Mouse (Mus musculus): Measurements from ENCODE around the gene Cdyl. TPM values are rescaled to one million over a fixed set of nuclear protein-coding genes. Genes with fewer than 3 reads are reported as not detected.
A peak's percentile ranks its signal among the peaks of the same experiment; 100 is the strongest.

Cdyl gene
- total and polyA plus RNA-seq, 3 experiments: 36.3 to 104 (median 47.9) TPM

GRCm38 (mm10) chr13:35794774-35795173, 135.1 kb downstream of the Cdyl start:
- H3K4me1 ChIP-seq (ENCODE audit: insufficient read depth, low read depth, low read length): peaks cover 88% of the 10 kb centered on the region
- H3K36me3 ChIP-seq (replicated peaks): peaks cover 88% of the 10 kb centered on the region
- ATAC-seq (ENCODE audit: extremely low read depth, insufficient number of reproducible peaks, low FRiP score, poor library complexity, severe bottlenecking) (no peak), DNase-seq (ENCODE audit: low spot score) (no peak)
- no peaks in the 10 kb centered on the region for H3K27me3 ChIP-seq (ENCODE audit: insufficient read depth, low read length)
- H3K4me3 ChIP-seq (ENCODE audit: low read depth, low read length): peak overlapping the region; percentile 33; the same call in 1 of the 2 replicates
- TF ChIP-seq TAL1 (conservative IDR thresholded peaks at IDR 0.05; ENCODE audit: low read depth, low read length) (no peak), GATA1 (IDR thresholded peaks at IDR 0.05; ENCODE audit: borderline replicate concordance, low read length) (no peak), CTCF (IDR thresholded peaks at IDR 0.05; ENCODE audit: low read depth, low read length) (no peak), GATA2 (IDR thresholded peaks at IDR 0.05; ENCODE audit: borderline replicate concordance, low read depth, low read length) (no peak)
- no peaks in the 10 kb centered on the region for H3K9me3 ChIP-seq (replicated peaks)

GRCm38 (mm10) chr13:35795887-35796286, 136.3 kb downstream of the Cdyl start:
- peaks cover 87% of the 10 kb centered on the region for H3K4me1 ChIP-seq (ENCODE audit: insufficient read depth, low read depth, low read length)
- no peak overlapping the region for H3K4me3 ChIP-seq (ENCODE audit: low read depth, low read length)
- TF ChIP-seq GATA1 (IDR thresholded peaks at IDR 0.05; ENCODE audit: borderline replicate concordance, low read length): no peak
- no peak for TF ChIP-seq POLR2AphosphoS5 (IDR thresholded peaks at IDR 0.05; ENCODE audit: insufficient replicate concordance, low read depth, low read length)
- no peak for TF ChIP-seq GATA2 (IDR thresholded peaks at IDR 0.05; ENCODE audit: borderline replicate concordance, low read depth, low read length)
- TF ChIP-seq TAL1 (conservative IDR thresholded peaks at IDR 0.05; ENCODE audit: low read depth, low read length): no peak
- TF ChIP-seq CTCF (IDR thresholded peaks at IDR 0.05; ENCODE audit: low read depth, low read length): no peak
- no peaks in the 10 kb centered on the region for H3K9me3 ChIP-seq (replicated peaks)
- H3K27me3 ChIP-seq (ENCODE audit: insufficient read depth, low read length): no peaks in the 10 kb centered on the region
- ATAC-seq (ENCODE audit: extremely low read depth, insufficient number of reproducible peaks, low FRiP score, poor library complexity, severe bottlenecking) (peak; percentile 68), DNase-seq (ENCODE audit: low spot score) (no peak)
- H3K36me3 ChIP-seq (replicated peaks): peaks cover 86% of the 10 kb centered on the region

- peaks cover 86% of the 10 kb centered on the region for H3K36me3 ChIP-seq (replicated peaks)
- no peaks in the 10 kb centered on the region for H3K9me3 ChIP-seq (replicated peaks)
- H3K27me3 ChIP-seq (ENCODE audit: insufficient read depth, low read length): no peaks in the 10 kb centered on the region
- ATAC-seq (ENCODE audit: extremely low read depth, insufficient number of reproducible peaks, low FRiP score, poor library complexity, severe bottlenecking) (no peak), DNase-seq (ENCODE audit: low spot score) (no peak)
- no peak overlapping the region for H3K4me3 ChIP-seq (ENCODE audit: low read depth, low read length)
- TF ChIP-seq POLR2AphosphoS5 (IDR thresholded peaks at IDR 0.05; ENCODE audit: insufficient replicate concordance, low read depth, low read length) (no peak), CTCF (IDR thresholded peaks at IDR 0.05; ENCODE audit: low read depth, low read length) (no peak), GATA1 (IDR thresholded peaks at IDR 0.05; ENCODE audit: borderline replicate concordance, low read length) (no peak), TAL1 (conservative IDR thresholded peaks at IDR 0.05; ENCODE audit: low read depth, low read length) (no peak), GATA2 (IDR thresholded peaks at IDR 0.05; ENCODE audit: borderline replicate concordance, low read depth, low read length) (no peak)
- peaks cover 89% of the 10 kb centered on the region for H3K4me1 ChIP-seq (ENCODE audit: insufficient read depth, low read depth, low read length)
Observed at GRCm38 (mm10) chr13:35796352-35796751, 136.7 kb downstream of the Cdyl start.

GRCm38 (mm10) chr13:35797811-35798522, 138.3 kb downstream of the Cdyl start:
- no peak for TF ChIP-seq GATA2 (IDR thresholded peaks at IDR 0.05; ENCODE audit: borderline replicate concordance, low read depth, low read length)
- TF ChIP-seq CTCF (IDR thresholded peaks at IDR 0.05; ENCODE audit: low read depth, low read length): no peak
- no peak for TF ChIP-seq GATA1 (IDR thresholded peaks at IDR 0.05; ENCODE audit: borderline replicate concordance, low read length)
- TF ChIP-seq TAL1 (conservative IDR thresholded peaks at IDR 0.05; ENCODE audit: low read depth, low read length): no peak
- TF ChIP-seq POLR2AphosphoS5 (IDR thresholded peaks at IDR 0.05; ENCODE audit: insufficient replicate concordance, low read depth, low read length): no peak
- H3K9me3 ChIP-seq (replicated peaks): no peaks in the 10 kb centered on the region
- DNase-seq (ENCODE audit: low spot score) (no peak), ATAC-seq (ENCODE audit: extremely low read depth, insufficient number of reproducible peaks, low FRiP score, poor library complexity, severe bottlenecking) (no peak)
- peaks cover 80% of the 10 kb centered on the region for H3K4me1 ChIP-seq (ENCODE audit: insufficient read depth, low read depth, low read length)
- H3K27me3 ChIP-seq (ENCODE audit: insufficient read depth, low read length): no peaks in the 10 kb centered on the region
- peak overlapping the region; percentile 33; the same call in 1 of the 2 replicates for H3K4me3 ChIP-seq (ENCODE audit: low read depth, low read length)
- H3K36me3 ChIP-seq (replicated peaks): peaks cover 83% of the 10 kb centered on the region

- DNase-seq (ENCODE audit: low spot score): no peak
- H3K4me3 ChIP-seq (ENCODE audit: low read depth, low read length): no peak overlapping the region
Observed at GRCm38 (mm10) chr13:35798645-35799044, 139.0 kb downstream of the Cdyl start.

GRCm38 (mm10) chr13:35800270-35800669, 140.6 kb downstream of the Cdyl start:
- H3K27me3 ChIP-seq (ENCODE audit: insufficient read depth, low read length): no peaks in the 10 kb centered on the region
- no peak overlapping the region for H3K4me3 ChIP-seq (ENCODE audit: low read depth, low read length)
- DNase-seq (ENCODE audit: low spot score) (no peak), ATAC-seq (ENCODE audit: extremely low read depth, insufficient number of reproducible peaks, low FRiP score, poor library complexity, severe bottlenecking) (no peak)
- peaks cover 81% of the 10 kb centered on the region for H3K36me3 ChIP-seq (replicated peaks)
- H3K4me1 ChIP-seq (ENCODE audit: insufficient read depth, low read depth, low read length): peaks cover 67% of the 10 kb centered on the region
- 0 out of 2 replicates have a peak, but pooled peaks cover 4% of the 10 kb centered on the region for H3K9me3 ChIP-seq (replicated peaks)
- TF ChIP-seq POLR2AphosphoS5 (IDR thresholded peaks at IDR 0.05; ENCODE audit: insufficient replicate concordance, low read depth, low read length): no peak
- no peak for TF ChIP-seq CTCF (IDR thresholded peaks at IDR 0.05; ENCODE audit: low read depth, low read length)
- no peak for TF ChIP-seq GATA2 (IDR thresholded peaks at IDR 0.05; ENCODE audit: borderline replicate concordance, low read depth, low read length)
- no peak for TF ChIP-seq GATA1 (IDR thresholded peaks at IDR 0.05; ENCODE audit: borderline replicate concordance, low read length)
- no peak for TF ChIP-seq TAL1 (conservative IDR thresholded peaks at IDR 0.05; ENCODE audit: low read depth, low read length)

More at GRCm38 (mm10) chr13:35798645-35799044, 139.0 kb downstream of the Cdyl start:
- no peaks in the 10 kb centered on the region for H3K9me3 ChIP-seq (replicated peaks)
- TF ChIP-seq TAL1 (conservative IDR thresholded peaks at IDR 0.05; ENCODE audit: low read depth, low read length) (no peak), CTCF (IDR thresholded peaks at IDR 0.05; ENCODE audit: low read depth, low read length) (no peak), POLR2AphosphoS5 (IDR thresholded peaks at IDR 0.05; ENCODE audit: insufficient replicate concordance, low read depth, low read length) (no peak), GATA1 (IDR thresholded peaks at IDR 0.05; ENCODE audit: borderline replicate concordance, low read length) (no peak), GATA2 (IDR thresholded peaks at IDR 0.05; ENCODE audit: borderline replicate concordance, low read depth, low read length) (no peak)
- H3K27me3 ChIP-seq (ENCODE audit: insufficient read depth, low read length): no peaks in the 10 kb centered on the region
- no peak for ATAC-seq (ENCODE audit: extremely low read depth, insufficient number of reproducible peaks, low FRiP score, poor library complexity, severe bottlenecking)
- peaks cover 75% of the 10 kb centered on the region for H3K4me1 ChIP-seq (ENCODE audit: insufficient read depth, low read depth, low read length)
- peaks cover 83% of the 10 kb centered on the region for H3K36me3 ChIP-seq (replicated peaks)
